Comparison of ENCODE assay signal across 15 mouse cellular contexts in genomic region chr14:76526467-76526866, GRCm38 (mm10). TPM values are rescaled to one million over a fixed set of nuclear protein-coding genes. Genes with fewer than 3 reads are reported as not detected.
DNase-seq lines count a peak whose midpoint lies in the region; ATAC-seq and TF ChIP-seq lines count a peak whose summit lies in the region.
"Had no signal": no experiment of that assay in that cellular context is flagged by ENCODE, and none has a peak within 500 bp of the region (broad histone marks: within the 10 kb centered on the region; RNA-seq: fewer than 3 reads in every experiment).

No protein-coding gene starts in this region.

- WGBS in heart, embryonic 12.5 days: 57% methylated on average over 6 of the region's 6 CpGs
- WGBS in forebrain, embryonic 14.5 days: 92% methylated on average over 6 of the region's 6 CpGs
- WGBS in forebrain, embryonic 11.5 days: 93% methylated on average over 6 of the region's 6 CpGs

- H3K36me3 ChIP-seq in heart, embryonic 12.5 days: no peaks in the 10 kb centered on the region
- H3K36me3 ChIP-seq in forebrain, embryonic 14.5 days (ENCODE audit: control insufficient read depth, insufficient read depth, low read length): no peaks in the 10 kb centered on the region
- H3K36me3 ChIP-seq in forebrain, embryonic 11.5 days (ENCODE audit: control insufficient read depth, insufficient read depth, low read length): no peaks in the 10 kb centered on the region
- H3K36me3 ChIP-seq: embryonic facial prominence, embryonic 15.5 days; hindbrain, embryonic 12.5 days had no signal

- intact Hi-C loops in gastrocnemius, adult 2 months (cut with DNase I): no loop called here

- H3K9ac ChIP-seq in heart, embryonic 12.5 days: peak overlapping the region; percentile 15; the same call in 1 of the 2 replicates
- H3K9ac ChIP-seq in forebrain, embryonic 14.5 days (ENCODE audit: low read length): no peak overlapping the region
- H3K9ac ChIP-seq in forebrain, embryonic 11.5 days (ENCODE audit: low read length): no peak overlapping the region
- H3K9ac ChIP-seq: embryonic facial prominence, embryonic 15.5 days; hindbrain, embryonic 12.5 days; lung, embryonic 14.5 days had no signal

- H3K9me3 ChIP-seq in heart, embryonic 12.5 days (replicated peaks): no peaks in the 10 kb centered on the region
- no peaks in the 10 kb centered on the region for H3K9me3 ChIP-seq in forebrain, embryonic 14.5 days (replicated peaks; ENCODE audit: control insufficient read depth, low read length)
- no peaks in the 10 kb centered on the region for H3K9me3 ChIP-seq in forebrain, embryonic 11.5 days (ENCODE audit: control insufficient read depth, low read length)
- H3K9me3 ChIP-seq: embryonic facial prominence, embryonic 15.5 days; hindbrain, embryonic 12.5 days had no signal

- H3K27ac ChIP-seq in gastrocnemius, adult 2 months: peak overlapping the region; percentile 77
- H3K27ac ChIP-seq in heart, embryonic 12.5 days (ENCODE audit: poor library complexity, severe bottlenecking): peak overlapping the region; percentile 7; the same call in 1 of the 2 replicates
- H3K27ac ChIP-seq in forebrain, embryonic 14.5 days (ENCODE audit: low read depth, low read length): no peak overlapping the region
- no peak overlapping the region for H3K27ac ChIP-seq in forebrain, embryonic 11.5 days (ENCODE audit: low read depth, low read length)
- H3K27ac ChIP-seq: embryonic facial prominence, embryonic 15.5 days; hindbrain, embryonic 12.5 days had no signal

- H3K4me3 ChIP-seq in gastrocnemius, adult 2 months: peak overlapping the region; percentile 38
- H3K4me3 ChIP-seq in heart, embryonic 12.5 days: no peak overlapping the region
- H3K4me3 ChIP-seq in forebrain, embryonic 14.5 days (ENCODE audit: low read depth, low read length): no peak overlapping the region
- H3K4me3 ChIP-seq in forebrain, embryonic 11.5 days (ENCODE audit: low read depth, low read length): no peak overlapping the region
- H3K4me3 ChIP-seq: embryonic facial prominence, embryonic 15.5 days; hindbrain, embryonic 12.5 days had no signal

- H3K27me3 ChIP-seq in heart, embryonic 12.5 days (replicated peaks): no peaks in the 10 kb centered on the region
- H3K27me3 ChIP-seq in forebrain, embryonic 14.5 days (replicated peaks; ENCODE audit: control insufficient read depth, insufficient read depth, low read length): no peaks in the 10 kb centered on the region
- no peaks in the 10 kb centered on the region for H3K27me3 ChIP-seq in forebrain, embryonic 11.5 days (ENCODE audit: control insufficient read depth, insufficient read depth, low read length)
- H3K27me3 ChIP-seq: embryonic facial prominence, embryonic 15.5 days; hindbrain, embryonic 12.5 days had no signal

- DNase-seq in adrenal gland, postnatal 25 days: peak; percentile 40
- no peak for DNase-seq in adrenal gland, adult 8-10 months
- DNase-seq in 3134 (ENCODE audit: extremely low read depth, insufficient read length, low spot score): peak; percentile 44
- peak; percentile 78 for DNase-seq in gastrocnemius, adult 2 months
- no peak for DNase-seq in thymus, postnatal 25 days
- DNase-seq in forebrain, embryonic 14.5 days (ENCODE audit: low spot score): no peak
- DNase-seq in forebrain, embryonic 11.5 days (ENCODE audit: low spot score): no peak
- DNase-seq: adrenal gland, adult 2 months; cerebellum, adult 8-10 months; lung, embryonic 14.5 days; right cerebral cortex, adult 18-20 months had no signal

- ATAC-seq in heart, embryonic 12.5 days (ENCODE audit: insufficient number of reproducible peaks, low FRiP score): no peak
- no peak for ATAC-seq in forebrain, embryonic 14.5 days
- ATAC-seq in forebrain, embryonic 11.5 days (replicated peaks; ENCODE audit: low FRiP score): no peak

- TF ChIP-seq CTCF in gastrocnemius, adult 2 months (IDR thresholded peaks at IDR 0.05): no peak

- peaks cover 32% of the 10 kb centered on the region for H3K4me1 ChIP-seq in heart, embryonic 12.5 days (replicated peaks)
- H3K4me1 ChIP-seq in forebrain, embryonic 14.5 days (ENCODE audit: control insufficient read depth, insufficient read depth, low read length): no peaks in the 10 kb centered on the region
- no peaks in the 10 kb centered on the region; the same call in 1 of the 2 replicates for H3K4me1 ChIP-seq in forebrain, embryonic 11.5 days (replicated peaks; ENCODE audit: control insufficient read depth, insufficient read depth, low read length)

- H3K4me2 ChIP-seq in heart, embryonic 12.5 days: no peak overlapping the region
- H3K4me2 ChIP-seq in forebrain, embryonic 14.5 days (ENCODE audit: low read length): no peak overlapping the region
- H3K4me2 ChIP-seq in forebrain, embryonic 11.5 days (ENCODE audit: low read depth, low read length, severe bottlenecking): no peak overlapping the region
- H3K4me2 ChIP-seq: embryonic facial prominence, embryonic 15.5 days; hindbrain, embryonic 12.5 days; lung, embryonic 14.5 days; midbrain, embryonic 11.5 days had no signal

RNA-seq across cellular contexts. Expression of gene Serp2, which starts 30.2 kb away (rescaled TPM):
- total RNA-seq in adrenal gland, postnatal 25 days (2021): 4.9 and 5.8 TPM in 2 replicates
- 1 to 10 TPM; 4.5 to 10.0 (median 6.7) TPM for total RNA-seq in adrenal gland, adult 8-10 months (2022)
- under 1 TPM in 1 of 2 experiments, not detected in 1; 0.64 TPM for total RNA-seq in gastrocnemius, adult 2 months (2021)
- polyA plus RNA-seq in heart, embryonic 12.5 days (2016; fragmentation: Nextera tagmentation; extraction: Ambion mirVana): 18.5 and 18.8 TPM in 2 replicates
- polyA plus RNA-seq in forebrain, embryonic 14.5 days (2014; fragmentation: Nextera tagmentation; extraction: Ambion mirVana): 141 and 147 TPM in 2 replicates
- 29.3 and 33.3 TPM in 2 replicates for polyA plus RNA-seq in forebrain, embryonic 11.5 days (2014; fragmentation: Nextera tagmentation; extraction: Ambion mirVana)

Comparison
In these comparisons a context has a peak if more than half of its experiments do, and no peak if none do; other contexts are left out.
1. DNase-seq: peak in adrenal gland, postnatal 25 days (single experiment), 3134 (single experiment) and gastrocnemius, adult 2 months (single experiment); none in adrenal gland, adult 8-10 months (single experiment), thymus, postnatal 25 days (single experiment), forebrain, embryonic 14.5 days (single experiment) and forebrain, embryonic 11.5 days (single experiment).
2. H3K27ac ChIP-seq: peak in gastrocnemius, adult 2 months (single experiment) and heart, embryonic 12.5 days (single experiment); none in forebrain, embryonic 14.5 days (single experiment) and forebrain, embryonic 11.5 days (single experiment).